In genomic region chr12:100067477-100067876, GRCm38 (mm10) we compare ENCODE assay signal across 15 mouse cellular contexts. TPM values are rescaled to one million over a fixed set of nuclear protein-coding genes. Genes with fewer than 3 reads are reported as not detected.
DNase-seq lines count a peak whose midpoint lies in the region; ATAC-seq and TF ChIP-seq lines count a peak whose summit lies in the region.
"Had no signal": no experiment of that assay in that cellular context is flagged by ENCODE, and none has a peak within 500 bp of the region (broad histone marks: within the 10 kb centered on the region; RNA-seq: fewer than 3 reads in every experiment).

No protein-coding gene starts in this region.

- WGBS in heart, embryonic 12.5 days, result 88% methylated on average over 5 of the region's 5 CpGs

- TF ChIP-seq CTCF in layer of hippocampus, adult 2 months (conservative IDR thresholded peaks at IDR 0.05), result no peak

- DNase-seq in heart, postnatal 36 days, result peak; percentile 38 to 56
- peak; percentile 39 for DNase-seq in fat pad, adult 2 months (ENCODE audit: extremely low read depth, low read depth, low spot score)
- DNase-seq in lung, postnatal 36 days, result peak; percentile 41
- peak; percentile 43 for DNase-seq in thymus, postnatal 14 days
- no peak for DNase-seq in right cerebral cortex, adult 18-20 months
- no peak for DNase-seq in layer of hippocampus, adult 2 months (ENCODE audit: low spot score in 2 of 2)
- DNase-seq in embryo, embryonic 10 days (ENCODE audit: low spot score), result no peak
- DNase-seq: cerebellum, adult 9-10 months; kidney, postnatal 36 days had no signal

- H3K4me3 ChIP-seq in heart, embryonic 12.5 days, result no peak overlapping the region
- no peak overlapping the region for H3K4me3 ChIP-seq in layer of hippocampus, adult 2 months
- H3K4me3 ChIP-seq: forebrain, embryonic 15.5 days; heart, embryonic 13.5 days; midbrain, embryonic 10.5 days had no signal

- H3K36me3 ChIP-seq in heart, embryonic 12.5 days, result no peaks in the 10 kb centered on the region
- H3K36me3 ChIP-seq: forebrain, embryonic 15.5 days; heart, embryonic 13.5 days; midbrain, embryonic 10.5 days had no signal

- H3K9me3 ChIP-seq in heart, embryonic 12.5 days (replicated peaks), result no peaks in the 10 kb centered on the region
- H3K9me3 ChIP-seq: forebrain, embryonic 15.5 days; heart, embryonic 13.5 days; midbrain, embryonic 10.5 days had no signal

- ATAC-seq in heart, embryonic 12.5 days (ENCODE audit: insufficient number of reproducible peaks, low FRiP score), result no peak
- ATAC-seq: forebrain, embryonic 15.5 days; inflammation-experienced regulatory T-cells, adult 6 months had no signal

- H3K4me1 ChIP-seq in heart, embryonic 12.5 days (replicated peaks), result no peaks in the 10 kb centered on the region
- H3K4me1 ChIP-seq: forebrain, embryonic 15.5 days; heart, embryonic 13.5 days; midbrain, embryonic 10.5 days had no signal

- no peak overlapping the region for H3K4me2 ChIP-seq in heart, embryonic 12.5 days
- H3K4me2 ChIP-seq: forebrain, embryonic 15.5 days; heart, embryonic 13.5 days had no signal

- no peak overlapping the region for H3K9ac ChIP-seq in heart, embryonic 12.5 days
- H3K9ac ChIP-seq: forebrain, embryonic 15.5 days; heart, embryonic 13.5 days; liver, embryonic 14.5 days had no signal

- intact Hi-C loops in heart, postnatal 36 days (cut with DNase I), result no loop called here

- no peak overlapping the region for H3K27ac ChIP-seq in heart, embryonic 12.5 days (ENCODE audit: poor library complexity, severe bottlenecking)
- no peak overlapping the region for H3K27ac ChIP-seq in layer of hippocampus, adult 2 months
- H3K27ac ChIP-seq: forebrain, embryonic 15.5 days; heart, embryonic 13.5 days; liver, embryonic 14.5 days; midbrain, embryonic 10.5 days had no signal

- H3K27me3 ChIP-seq in heart, embryonic 12.5 days (replicated peaks), result no peaks in the 10 kb centered on the region
- H3K27me3 ChIP-seq: forebrain, embryonic 15.5 days; heart, embryonic 13.5 days had no signal

RNA-seq across cellular contexts. Expression of gene Psmc1, which starts 42.5 kb away (rescaled TPM):
- 100 to 1,000 TPM; 129 to 147 TPM for total RNA-seq in heart, postnatal 36 days (2021)
- 210 and 221 TPM in 2 replicates for polyA plus RNA-seq in heart, embryonic 12.5 days (2016; fragmentation: Nextera tagmentation; extraction: Ambion mirVana)
- 100 to 1,000 TPM; 185 to 207 TPM for total RNA-seq in layer of hippocampus, adult 2 months (2021)

Comparison
In these comparisons a context has a peak if more than half of its experiments do, and no peak if none do; other contexts are left out.
1. DNase-seq: peak in heart, postnatal 36 days (2 of 2), fat pad, adult 2 months (single experiment), lung, postnatal 36 days (single experiment) and thymus, postnatal 14 days (single experiment); none in right cerebral cortex, adult 18-20 months (single experiment), layer of hippocampus, adult 2 months (0 of 2) and embryo, embryonic 10 days (single experiment).